In genomic region chr12:112013271-112013801, GRCm38 (mm10) we compare ENCODE assay signal across 12 mouse cellular contexts. TPM values are rescaled to one million over a fixed set of nuclear protein-coding genes. Genes with fewer than 3 reads are reported as not detected.
DNase-seq lines count a peak whose midpoint lies in the region; ATAC-seq and TF ChIP-seq lines count a peak whose summit lies in the region.
"Had no signal": no experiment of that assay in that cellular context is flagged by ENCODE, and none has a peak within 500 bp of the region (broad histone marks: within the 10 kb centered on the region; RNA-seq: fewer than 3 reads in every experiment).

No protein-coding gene starts in this region.

- no peaks in the 10 kb centered on the region for H3K9me3 ChIP-seq in heart, embryonic 16.5 days (replicated peaks; ENCODE audit: control insufficient read depth, low read length)
- H3K9me3 ChIP-seq in hindbrain, embryonic 10.5 days: no peaks in the 10 kb centered on the region
- no peaks in the 10 kb centered on the region for H3K9me3 ChIP-seq in midbrain, embryonic 11.5 days (ENCODE audit: control insufficient read depth, low read length)

- TF ChIP-seq CTCF in heart, adult 2 months (IDR thresholded peaks at IDR 0.05): no peak

- no peak for DNase-seq in heart, adult 2 months
- DNase-seq in embryo, embryonic 10.5 days (ENCODE audit: low spot score): peak; percentile 71
- peak; percentile 69 for DNase-seq in hindbrain, embryonic 10.5 days (ENCODE audit: low spot score)
- peak; percentile 89 for DNase-seq in midbrain, embryonic 11.5 days (ENCODE audit: low spot score, missing footprints)
- DNase-seq in spleen, postnatal 36 days (ENCODE audit: low spot score in 2 of 2): no peak
- DNase-seq in c-Kit-positive CD71-positive TER-119-positive erythroid progenitor cells, embryonic 14.5 days (ENCODE audit: low spot score): no peak
- no peak for DNase-seq in urinary bladder, postnatal 25 days (ENCODE audit: low spot score)

- H3K4me2 ChIP-seq in heart, embryonic 16.5 days (ENCODE audit: low read depth, low read length): peak overlapping the region; percentile 13; the same call in 1 of the 2 replicates
- peak overlapping the region; percentile 49 for H3K4me2 ChIP-seq in midbrain, embryonic 11.5 days

- no peaks in the 10 kb centered on the region for H3K27me3 ChIP-seq in heart, embryonic 16.5 days (ENCODE audit: control insufficient read depth, insufficient read depth, low read length)
- H3K27me3 ChIP-seq in heart, adult 2 months (ENCODE audit: control insufficient read depth, insufficient read depth, low read length): no peaks in the 10 kb centered on the region
- no peaks in the 10 kb centered on the region for H3K27me3 ChIP-seq in hindbrain, embryonic 10.5 days (ENCODE audit: insufficient read depth, poor library complexity, severe bottlenecking)
- no peaks in the 10 kb centered on the region for H3K27me3 ChIP-seq in midbrain, embryonic 11.5 days (ENCODE audit: control insufficient read depth, insufficient read depth, low read length)

- no peaks in the 10 kb centered on the region for H3K79me2 ChIP-seq in heart, adult 2 months (replicated peaks; ENCODE audit: control insufficient read depth, insufficient read depth, low read length)

- H3K9ac ChIP-seq in heart, embryonic 16.5 days (ENCODE audit: low read length): no peak overlapping the region
- no peak overlapping the region for H3K9ac ChIP-seq in heart, adult 2 months (ENCODE audit: low read depth, low read length)
- H3K9ac ChIP-seq in midbrain, embryonic 11.5 days (ENCODE audit: low read length): peak overlapping the region; percentile 63

- H3K27ac ChIP-seq in heart, embryonic 16.5 days (ENCODE audit: low read length): no peak overlapping the region
- H3K27ac ChIP-seq in heart, adult 2 months: no peak overlapping the region
- peak overlapping the region; percentile 88 for H3K27ac ChIP-seq in hindbrain, embryonic 10.5 days
- peak overlapping the region; percentile 68 for H3K27ac ChIP-seq in midbrain, embryonic 11.5 days (ENCODE audit: low read depth, low read length)

- no peak for TF ChIP-seq POLR2A in heart, adult 2 months (IDR thresholded peaks at IDR 0.05; ENCODE audit: insufficient read depth, low read depth, low read length)

- no peaks in the 10 kb centered on the region for H3K36me3 ChIP-seq in heart, embryonic 16.5 days (ENCODE audit: control insufficient read depth, insufficient read depth)
- no peaks in the 10 kb centered on the region for H3K36me3 ChIP-seq in heart, adult 2 months (ENCODE audit: control insufficient read depth, insufficient read depth, low read length)
- no peaks in the 10 kb centered on the region for H3K36me3 ChIP-seq in hindbrain, embryonic 10.5 days
- H3K36me3 ChIP-seq in midbrain, embryonic 11.5 days (ENCODE audit: control insufficient read depth, insufficient read depth, low read length): no peaks in the 10 kb centered on the region

- no peak for TF ChIP-seq EP300 in heart, adult 2 months (IDR thresholded peaks at IDR 0.05; ENCODE audit: insufficient read depth, low read depth, low read length)

- no peak for ATAC-seq in heart, embryonic 16.5 days (replicated peaks; ENCODE audit: extremely low read depth, insufficient read depth, low FRiP score)
- peak; percentile 84 for ATAC-seq in midbrain, embryonic 11.5 days (ENCODE audit: low FRiP score)

- WGBS in heart, embryonic 16.5 days: 47% methylated on average over 14 of the region's 14 CpGs
- WGBS in heart, adult 2 months: 64% methylated on average over 14 of the region's 14 CpGs
- 15% methylated on average over 14 of the region's 14 CpGs for WGBS in hindbrain, embryonic 10.5 days
- WGBS in midbrain, embryonic 11.5 days: 14% methylated on average over 14 of the region's 14 CpGs

- H3K4me1 ChIP-seq in heart, embryonic 16.5 days (ENCODE audit: control insufficient read depth, insufficient read depth, low read length): no peaks in the 10 kb centered on the region
- H3K4me1 ChIP-seq in heart, adult 2 months (ENCODE audit: control insufficient read depth, insufficient read depth, low read length): no peaks in the 10 kb centered on the region
- peaks cover 21% of the 10 kb centered on the region for H3K4me1 ChIP-seq in hindbrain, embryonic 10.5 days (replicated peaks)
- H3K4me1 ChIP-seq in midbrain, embryonic 11.5 days (ENCODE audit: control insufficient read depth, insufficient read depth, low read length): peaks cover 6% of the 10 kb centered on the region; the same call in 1 of the 2 replicates

- intact Hi-C loops in heart, adult 2 months (cut with DNase I): no loop called here

- H3K4me3 ChIP-seq in heart, embryonic 16.5 days (ENCODE audit: low read length): no peak overlapping the region
- no peak overlapping the region for H3K4me3 ChIP-seq in heart, adult 2 months
- peak overlapping the region; percentile 45 for H3K4me3 ChIP-seq in hindbrain, embryonic 10.5 days
- H3K4me3 ChIP-seq in midbrain, embryonic 11.5 days (ENCODE audit: low read depth, low read length): peak overlapping the region; percentile 16; the same call in 1 of the 2 replicates

RNA-seq across cellular contexts. Expression of gene Rd3l, which starts 32.2 kb away (rescaled TPM):
- 0.41 and 0.84 TPM in 2 replicates for polyA plus RNA-seq in heart, embryonic 16.5 days (2015; fragmentation: Nextera tagmentation; extraction: Ambion mirVana)
- total RNA-seq in heart, adult 2 months (2021): under 1 TPM; 0.32 to 0.44 TPM
- polyA plus RNA-seq in heart, adult 2 months (2012; rRNA removed): not detected in 2 replicates
- not detected in 2 replicates for polyA plus RNA-seq in hindbrain, embryonic 10.5 days (2016; fragmentation: Nextera tagmentation; extraction: Ambion mirVana)
- polyA plus RNA-seq in midbrain, embryonic 11.5 days (2014; fragmentation: Nextera tagmentation; extraction: Ambion mirVana): not detected in 2 replicates
- total RNA-seq: adrenal gland, adult 18-20 months; CH12.LX; left cerebral cortex, postnatal 14 days had no signal
- polyA plus RNA-seq: stomach, embryonic 16.5 days had no signal

RNA-seq across cellular contexts. Expression of gene Tdrd9, which starts 42.0 kb away (rescaled TPM):
- 0.16 and 0.19 TPM in 2 replicates for polyA plus RNA-seq in heart, embryonic 16.5 days (2015; fragmentation: Nextera tagmentation; extraction: Ambion mirVana)
- under 1 TPM in 1 of 2 experiments, not detected in 1; 0.09 TPM for total RNA-seq in heart, adult 2 months (2021)
- 0.10 and 0.15 TPM in 2 replicates for polyA plus RNA-seq in heart, adult 2 months (2012; rRNA removed)
- 1.0 and 1.2 TPM in 2 replicates for polyA plus RNA-seq in hindbrain, embryonic 10.5 days (2016; fragmentation: Nextera tagmentation; extraction: Ambion mirVana)
- 0.87 and 1.4 TPM in 2 replicates for polyA plus RNA-seq in midbrain, embryonic 11.5 days (2014; fragmentation: Nextera tagmentation; extraction: Ambion mirVana)
- total RNA-seq: CH12.LX had no signal

RNA-seq across cellular contexts. Expression of gene Atp5mpl, which starts 46.6 kb away (rescaled TPM):
- polyA plus RNA-seq in heart, embryonic 16.5 days (2015; fragmentation: Nextera tagmentation; extraction: Ambion mirVana): 1,449 and 1,610 TPM in 2 replicates
- 1,000 to 10,000 TPM; 1,131 to 1,298 TPM for total RNA-seq in heart, adult 2 months (2021)
- polyA plus RNA-seq in heart, adult 2 months (2012; rRNA removed): 163 and 316 TPM in 2 replicates
- polyA plus RNA-seq in hindbrain, embryonic 10.5 days (2016; fragmentation: Nextera tagmentation; extraction: Ambion mirVana): 593 and 677 TPM in 2 replicates
- 565 and 627 TPM in 2 replicates for polyA plus RNA-seq in midbrain, embryonic 11.5 days (2014; fragmentation: Nextera tagmentation; extraction: Ambion mirVana)

Comparison
In these comparisons a context has a peak if more than half of its experiments do, and no peak if none do; other contexts are left out.
1. H3K27ac ChIP-seq: peak in hindbrain, embryonic 10.5 days (single experiment) and midbrain, embryonic 11.5 days (single experiment); none in heart, embryonic 16.5 days (single experiment) and heart, adult 2 months (single experiment).
2. H3K4me3 ChIP-seq: peak in hindbrain, embryonic 10.5 days (single experiment) and midbrain, embryonic 11.5 days (single experiment); none in heart, embryonic 16.5 days (single experiment) and heart, adult 2 months (single experiment).
3. DNase-seq: peak in embryo, embryonic 10.5 days (single experiment), hindbrain, embryonic 10.5 days (single experiment) and midbrain, embryonic 11.5 days (single experiment); none in heart, adult 2 months (0 of 2), spleen, postnatal 36 days (0 of 2), c-Kit-positive CD71-positive TER-119-positive erythroid progenitor cells, embryonic 14.5 days (single experiment) and urinary bladder, postnatal 25 days (single experiment).